Comparison of ENCODE assay signal across 9 mouse cellular contexts in the genomic region with DNA sequence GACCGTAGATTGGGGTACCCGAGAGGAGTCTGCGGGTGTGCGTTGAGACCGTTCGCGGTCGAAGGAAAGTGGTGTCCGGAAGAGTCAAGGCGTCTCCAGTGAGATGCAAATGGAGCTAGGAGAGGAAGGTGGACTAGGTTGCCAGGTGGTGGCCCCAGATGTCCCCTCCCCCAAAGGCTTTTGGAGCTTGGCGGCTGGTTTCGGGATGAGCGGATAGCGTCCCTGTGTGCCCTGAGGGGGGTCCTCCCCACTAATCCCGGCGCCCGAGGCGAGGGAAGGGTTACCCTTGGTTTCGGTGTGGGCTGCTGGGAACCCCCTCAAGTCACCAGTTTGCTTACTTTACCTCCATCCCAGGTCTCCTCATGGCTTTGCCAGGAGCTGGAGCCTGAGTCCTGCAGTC. TPM values are rescaled to one million over a fixed set of nuclear protein-coding genes. Genes with fewer than 3 reads are reported as not detected.
A peak's percentile ranks its signal among the peaks of the same experiment; 100 is the strongest.
DNase-seq lines count a peak whose midpoint lies in the region; ATAC-seq and TF ChIP-seq lines count a peak whose summit lies in the region.
"Had no signal": no experiment of that assay in that cellular context is flagged by ENCODE, and none has a peak within 500 bp of the region (broad histone marks: within the 10 kb centered on the region; RNA-seq: fewer than 3 reads in every experiment).

No protein-coding gene starts in this region.

- H3K27me3 ChIP-seq in cerebellum, adult 2 months (ENCODE audit: control insufficient read depth, insufficient read depth, low read length) = peaks cover 4% of the 10 kb centered on the region; the same call in 1 of the 2 replicates
- peaks cover 71% of the 10 kb centered on the region for H3K27me3 ChIP-seq in megakaryocyte, embryonic 14.5 days (replicated peaks)

- WGBS in cerebellum, adult 2 months = 2% methylated on average over 19 of the region's 19 CpGs
- WGBS in olfactory bulb, adult 2 months = 3% methylated on average over 19 of the region's 19 CpGs

- TF ChIP-seq CTCF in cerebellum, adult 2 months (IDR thresholded peaks at IDR 0.05; ENCODE audit: borderline replicate concordance, insufficient read depth, low read depth, low read length) = no peak
- no peak for TF ChIP-seq CTCF in olfactory bulb, adult 2 months (IDR thresholded peaks at IDR 0.05; ENCODE audit: insufficient read depth, low read depth, low read length)

- H3K4me1 ChIP-seq in cerebellum, adult 2 months (ENCODE audit: control insufficient read depth, insufficient read depth, low read length) = peaks cover 2% of the 10 kb centered on the region; the same call in 1 of the 2 replicates
- H3K4me1 ChIP-seq in megakaryocyte, embryonic 14.5 days = peaks cover 9% of the 10 kb centered on the region
- peaks cover 12% of the 10 kb centered on the region for H3K4me1 ChIP-seq in olfactory bulb, adult 2 months (ENCODE audit: control insufficient read depth, insufficient read depth, low read length)

- ATAC-seq in megakaryocyte, adult 5-6 weeks (ENCODE audit: poor library complexity, severe bottlenecking) = no peak

- peaks cover 9% of the 10 kb centered on the region; the same call in 1 of the 2 replicates for H3K9me3 ChIP-seq in megakaryocyte, embryonic 14.5 days

- peak in 1 of 2 experiments; percentile 11 for DNase-seq in cerebellum, adult 2 months
- no peak for DNase-seq in cerebellum, postnatal 4 days (ENCODE audit: low spot score in 2 of 2)
- DNase-seq in kidney, postnatal 14 days = peak; percentile 24
- no peak for DNase-seq in frontal cortex, adult 2 months (ENCODE audit: extremely low spot score in 1 of 2, low spot score in 1 of 2)
- DNase-seq in adrenal gland, postnatal 10 days = no peak

- no peak for TF ChIP-seq POLR2A in cerebellum, adult 2 months (IDR thresholded peaks at IDR 0.05; ENCODE audit: borderline replicate concordance, insufficient read depth, low read length)
- no peak for TF ChIP-seq POLR2A in olfactory bulb, adult 2 months (IDR thresholded peaks at IDR 0.05; ENCODE audit: insufficient read depth, low read depth, low read length)

- H3K36me3 ChIP-seq in megakaryocyte, embryonic 14.5 days (replicated peaks; ENCODE audit: low read length) = no peaks in the 10 kb centered on the region

- H3K4me3 ChIP-seq in cerebellum, adult 2 months (replicated peaks; ENCODE audit: insufficient read depth, low read depth, low read length) = peak overlapping the region; percentile 31
- H3K4me3 ChIP-seq in megakaryocyte, embryonic 14.5 days (replicated peaks) = peak overlapping the region; percentile 50
- H3K4me3 ChIP-seq in olfactory bulb, adult 2 months (ENCODE audit: insufficient read depth, low read depth, low read length) = peak overlapping the region; percentile 40; the same call in 1 of the 2 replicates

- H3K27ac ChIP-seq in cerebellum, adult 2 months (ENCODE audit: insufficient read depth, low read length) = no peak overlapping the region
- no peak overlapping the region for H3K27ac ChIP-seq in olfactory bulb, adult 2 months (ENCODE audit: insufficient read depth, low read depth, low read length)
- H3K27ac ChIP-seq: macrophage had no signal

RNA-seq across cellular contexts. Expression of a gene that starts 0.8 kb away (rescaled TPM):
- polyA plus RNA-seq in cerebellum, adult 2 months (2012; rRNA removed) = 3.1 and 4.1 TPM in 2 replicates
- polyA plus RNA-seq in megakaryocyte, embryonic 14.5 days (2012; ENCODE audit: insufficient read depth, low replicate concordance) = not detected in 2 replicates
- total RNA-seq in megakaryocyte, adult 5-6 weeks (2015) = 6.2 and 8.0 TPM in 2 replicates
- total RNA-seq in megakaryocyte, adult 5-6 weeks (2017) = 5.2 and 7.0 TPM in 2 replicates
- polyA plus RNA-seq in olfactory bulb, adult 2 months (2012; ENCODE audit: insufficient read depth, insufficient read length, low replicate concordance, missing spikeins) = not detected in 2 replicates
- polyA plus RNA-seq in frontal cortex, adult 2 months (2012; rRNA removed) = 0.97 and 1.3 TPM in 2 replicates
- 1 to 10 TPM; 4.1 to 8.1 TPM for total RNA-seq in adrenal gland, postnatal 10 days (2021)

RNA-seq across cellular contexts. Expression of a gene that starts 30.7 kb away (rescaled TPM):
- 35.6 and 40.9 TPM in 2 replicates for polyA plus RNA-seq in cerebellum, adult 2 months (2012; rRNA removed)
- polyA plus RNA-seq in megakaryocyte, embryonic 14.5 days (2012; ENCODE audit: insufficient read depth, low replicate concordance) = 10.6 TPM in 1 of 2 replicates, not detected in the other
- 53.0 and 66.6 TPM in 2 replicates for total RNA-seq in megakaryocyte, adult 5-6 weeks (2015)
- 5.4 and 6.9 TPM in 2 replicates for total RNA-seq in megakaryocyte, adult 5-6 weeks (2017)
- polyA plus RNA-seq in olfactory bulb, adult 2 months (2012; ENCODE audit: insufficient read depth, insufficient read length, low replicate concordance, missing spikeins) = 1,644 TPM in 1 of 2 replicates, not detected in the other
- polyA plus RNA-seq in frontal cortex, adult 2 months (2012; rRNA removed) = 51.1 and 60.7 TPM in 2 replicates
- total RNA-seq in adrenal gland, postnatal 10 days (2021) = 100 to 1,000 TPM; 131 to 143 TPM
